Mouse (Mus musculus) right cerebral cortex, postnatal 14 days (tissue): Measurements from ENCODE around the gene Fbxw4.
A peak's percentile ranks its signal among the peaks of the same experiment; 100 is the strongest.
"Not testable (repeated sequence)": the region's sequence is repeated elsewhere in the genome, so short reads cannot be mapped to it uniquely, and the experiment has no call there.

Experiments used
- DNase-seq: peaks from one replicate; pipeline ENCODE4 v3.0.0; 2022

Gene Fbxw4

GRCm38 (mm10) chr19:45655870-45656269 is 4.2 kb downstream of the Fbxw4 start:
- DNase-seq: no peak

DNA sequence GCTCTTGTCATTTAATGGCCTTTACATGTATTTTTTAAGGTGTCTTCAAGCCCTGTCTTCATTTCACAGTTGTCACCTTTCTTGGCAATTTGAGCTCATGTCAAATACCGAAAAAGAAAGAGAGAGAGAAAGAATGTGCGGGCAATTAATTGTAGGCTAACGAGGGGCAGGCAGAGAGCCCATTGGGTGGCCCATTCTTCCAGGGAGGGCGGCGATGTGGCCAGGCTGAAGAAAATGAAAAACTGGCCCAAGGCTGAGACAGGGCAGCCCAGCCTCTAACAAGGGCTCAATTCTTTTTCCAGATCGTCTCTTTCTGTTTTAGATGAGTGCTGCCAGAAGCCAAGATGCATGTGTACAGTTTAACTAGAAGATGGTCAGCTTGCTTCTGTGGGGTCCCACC is 6.1 kb downstream of the Fbxw4 start:
- no peak for DNase-seq

DNA sequence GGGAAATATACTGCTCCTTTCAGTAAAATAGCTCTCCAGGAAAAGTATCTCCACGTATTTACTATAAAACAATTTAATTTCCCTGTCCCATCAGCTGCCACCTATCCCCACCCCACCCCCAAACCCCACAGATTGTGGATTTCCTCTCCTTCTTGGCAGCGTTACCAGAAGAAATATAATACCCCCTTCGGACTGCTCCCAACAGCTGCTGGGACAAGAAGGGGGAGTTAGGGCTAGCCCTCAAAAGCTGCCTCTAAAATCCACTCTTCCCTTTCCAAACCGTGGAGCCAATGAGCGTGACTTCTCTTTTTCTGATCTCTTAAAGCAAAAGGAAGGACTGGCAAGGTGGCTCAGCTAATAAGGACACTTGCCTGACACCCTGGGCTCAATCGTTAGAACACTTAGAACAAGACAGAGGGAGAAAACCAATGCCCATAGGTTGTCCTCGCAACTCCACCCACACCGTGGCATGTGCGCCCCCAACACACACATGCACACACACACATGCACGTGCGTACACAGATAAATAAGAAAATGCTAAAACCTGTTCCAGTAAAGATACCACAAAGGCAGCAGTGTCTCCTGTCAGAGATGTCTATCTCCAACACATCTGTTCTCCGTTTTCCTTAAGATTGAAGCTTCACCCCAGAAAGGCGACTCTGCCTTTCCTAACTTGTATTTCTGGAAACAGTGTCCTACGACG is 7.7 kb downstream of the Fbxw4 start:
- DNase-seq: no peak

DNA sequence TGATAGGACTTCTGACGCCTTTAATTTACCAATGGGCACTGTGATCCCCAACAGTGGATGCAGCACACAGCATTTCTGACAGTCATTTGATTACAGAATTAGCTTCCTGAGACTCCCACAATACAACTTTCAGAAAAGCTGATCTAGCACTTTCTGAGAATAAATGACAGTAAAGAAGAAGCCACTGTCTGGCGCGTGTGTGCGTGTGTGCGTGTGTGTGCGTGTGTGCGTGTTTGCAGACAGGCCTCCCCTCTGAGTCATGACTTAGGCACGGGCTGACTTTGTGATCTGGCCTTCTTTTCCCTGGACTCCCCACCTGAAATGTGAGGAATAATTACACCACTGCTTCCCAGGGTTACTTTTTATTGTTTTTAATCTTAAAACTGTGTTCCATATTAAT is 8.6 kb downstream of the Fbxw4 start:
- DNase-seq: no peak

DNA sequence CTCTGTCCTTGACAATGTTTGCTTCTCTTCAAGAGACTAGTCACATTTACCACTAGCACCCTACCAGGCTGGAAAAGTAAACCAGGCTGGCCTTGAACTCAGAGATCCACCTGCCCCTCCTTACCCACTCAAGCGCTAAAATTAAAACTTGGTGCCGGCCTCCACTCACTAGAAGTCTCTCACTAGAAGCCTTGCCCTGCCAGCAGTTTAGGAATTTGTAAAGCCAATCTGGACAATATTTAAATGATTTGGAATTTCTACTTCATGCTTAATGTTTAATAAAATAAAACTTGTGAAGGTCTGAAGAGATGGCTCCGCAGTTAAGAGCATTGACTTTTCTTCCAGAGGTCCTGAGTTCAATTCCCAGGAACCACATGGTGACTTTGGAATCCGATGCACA is 10.3 kb downstream of the Fbxw4 start:
- no peak for DNase-seq

- DNase-seq: not testable (repeated sequence)
Observed at GRCm38 (mm10) chr19:45648469-45648868, 11.6 kb downstream of the Fbxw4 start.

DNA sequence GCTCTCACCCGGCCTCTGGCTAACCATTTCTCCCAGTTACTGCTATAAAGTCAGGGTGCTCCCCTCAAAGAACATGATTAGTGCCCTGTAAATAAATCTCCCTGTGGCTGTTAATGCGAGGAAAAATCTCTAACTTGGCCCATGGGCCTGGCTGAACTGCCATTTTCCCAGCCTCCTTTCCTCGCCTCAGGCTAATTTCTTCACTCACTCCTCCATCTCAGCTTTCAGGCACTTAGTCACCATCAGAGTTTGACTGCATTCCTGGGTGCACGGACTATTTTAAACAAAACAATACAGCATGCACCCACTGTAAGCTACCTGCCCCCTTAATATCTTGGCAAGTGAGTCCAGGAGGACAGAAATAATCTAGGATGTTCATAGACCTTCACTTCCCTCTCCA is 13.2 kb downstream of the Fbxw4 start:
- DNase-seq: no peak

GRCm38 (mm10) chr19:45640691-45641090 is 19.4 kb downstream of the Fbxw4 start:
- DNase-seq: no peak

DNA sequence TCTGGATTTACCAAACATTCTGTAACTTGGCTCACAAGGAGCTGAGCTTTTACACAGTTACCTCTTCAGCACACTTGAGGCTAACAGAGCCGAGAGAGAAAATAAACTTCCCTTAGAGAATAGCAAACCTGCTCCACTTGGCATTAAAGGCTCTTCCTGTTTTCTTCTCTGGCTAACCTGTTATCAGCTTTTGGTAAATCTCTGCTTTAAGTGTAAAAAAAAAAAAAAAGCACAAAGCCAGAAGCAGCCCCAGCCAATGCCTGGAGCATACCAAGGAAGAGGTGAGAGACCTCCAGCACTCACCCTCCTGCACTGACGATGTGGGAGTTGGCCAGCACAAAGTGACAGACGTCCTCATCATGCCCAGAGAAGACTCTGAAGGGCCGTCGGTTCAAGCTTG is 24.2 kb downstream of the Fbxw4 start:
- no peak for DNase-seq

- no peak for DNase-seq
Observed at GRCm38 (mm10) chr19:45631584-45631983, 28.5 kb downstream of the Fbxw4 start.

- no peak for DNase-seq
Observed at GRCm38 (mm10) chr19:45630953-45631352, 29.2 kb downstream of the Fbxw4 start.

- DNase-seq: no peak
Observed at GRCm38 (mm10) chr19:45629219-45629618, 30.9 kb downstream of the Fbxw4 start.

DNA sequence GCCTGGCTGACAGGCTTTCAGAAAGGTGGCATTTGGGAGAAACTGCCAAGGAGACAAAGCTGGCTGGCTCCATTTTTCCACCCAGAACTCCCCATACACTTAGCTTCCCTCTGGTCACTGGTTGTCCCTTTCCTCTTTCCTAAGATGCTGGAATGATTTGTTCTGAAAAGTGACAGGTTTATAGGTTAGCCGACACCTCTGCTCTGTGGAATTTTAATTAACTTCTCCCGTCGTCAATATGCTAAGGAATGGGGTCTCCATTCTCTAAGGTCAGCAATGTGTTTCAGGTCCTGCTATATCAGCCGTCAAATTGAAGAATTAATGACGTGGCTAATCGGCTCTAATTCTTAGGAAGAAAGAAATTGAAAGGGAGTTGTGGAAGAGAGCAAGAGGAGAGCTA is 31.5 kb downstream of the Fbxw4 start:
- DNase-seq: no peak

DNA sequence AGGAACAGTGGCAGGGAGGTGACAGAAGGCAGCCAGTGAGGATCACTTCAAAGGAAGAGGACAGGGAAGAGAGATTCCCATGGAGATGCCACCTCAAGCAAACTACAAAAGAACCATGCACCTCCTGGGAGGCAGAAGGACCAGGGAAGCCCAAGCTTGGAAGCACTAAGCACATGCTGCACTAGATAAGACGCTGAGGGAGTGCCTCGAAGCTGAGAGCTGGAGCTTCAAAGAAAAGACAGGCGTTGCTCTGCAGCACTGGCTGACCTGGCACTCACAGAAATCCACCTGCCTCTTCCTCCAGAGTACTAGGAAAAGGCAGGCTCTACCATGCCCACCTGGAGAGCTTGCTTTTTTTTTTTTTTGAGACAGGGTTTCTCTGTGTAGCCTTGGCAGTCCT is 33.1 kb downstream of the Fbxw4 start:
- DNase-seq: no peak

- DNase-seq: no peak
Observed at GRCm38 (mm10) chr19:45623710-45624109, 36.4 kb downstream of the Fbxw4 start.

DNA sequence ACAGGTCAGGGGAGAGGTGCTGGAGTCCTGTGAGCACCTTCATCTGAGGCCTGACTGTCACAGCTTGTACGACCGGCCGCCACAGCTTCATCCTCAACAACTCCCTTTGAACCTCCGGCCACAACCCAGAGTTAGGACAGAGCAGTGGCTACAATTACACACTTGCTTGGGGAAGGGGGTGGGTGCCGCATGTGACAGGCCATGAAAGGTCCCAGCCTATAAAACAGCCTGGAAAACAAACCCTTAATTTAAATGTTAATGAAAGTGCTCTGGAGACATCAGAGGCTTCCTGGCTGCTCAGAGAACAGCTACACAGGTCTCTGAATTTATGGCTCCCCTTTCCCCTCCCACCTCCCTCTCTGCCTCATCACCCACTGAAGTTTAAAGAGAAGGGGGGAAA is 38.0 kb downstream of the Fbxw4 start:
- no peak for DNase-seq

- no peak for DNase-seq
Observed at GRCm38 (mm10) chr19:45621061-45621460, 39.1 kb downstream of the Fbxw4 start.

GRCm38 (mm10) chr19:45619744-45620501 is 40.2 kb downstream of the Fbxw4 start:
- DNase-seq: no peak

DNA sequence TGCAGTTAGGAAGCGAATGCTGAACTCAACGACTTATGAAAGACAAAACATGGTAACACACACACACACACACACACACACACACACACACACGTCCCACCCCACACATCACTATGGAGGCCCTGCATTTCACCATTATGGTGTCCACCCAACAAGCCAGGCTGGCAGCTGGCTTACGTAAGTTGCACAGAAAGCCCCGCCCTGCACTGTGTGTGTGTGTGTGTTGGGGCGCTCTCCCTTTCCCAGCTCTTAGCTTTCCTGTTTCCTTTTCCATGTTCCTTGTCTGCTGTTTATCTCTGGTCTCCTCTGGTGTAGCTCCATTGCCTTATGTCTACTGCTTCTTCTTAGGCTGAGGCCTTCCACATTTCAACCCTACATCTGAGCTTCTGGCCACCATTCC is 41.9 kb downstream of the Fbxw4 start:
- DNase-seq: no peak

DNA sequence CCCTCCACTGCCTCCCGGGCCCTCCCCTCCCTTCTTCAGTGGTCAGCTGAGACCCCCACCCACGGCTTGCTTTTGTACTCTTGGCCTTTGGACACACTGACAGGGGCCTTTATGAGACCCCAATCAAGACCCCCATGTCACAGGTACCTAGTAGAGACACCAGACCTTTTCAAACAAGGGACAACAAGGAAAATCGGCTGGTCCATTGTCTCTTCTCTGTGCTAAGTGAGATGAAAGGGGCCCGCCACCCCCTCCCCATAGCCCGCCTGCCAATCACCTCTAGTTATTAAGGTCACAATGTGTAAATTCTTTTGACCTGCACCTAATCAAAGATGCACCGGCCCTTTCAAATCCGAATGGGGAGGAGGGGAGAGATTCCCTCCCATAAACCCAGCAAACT is 43.4 kb downstream of the Fbxw4 start:
- DNase-seq: no peak

GRCm38 (mm10) chr19:45616214-45616518 is 43.9 kb downstream of the Fbxw4 start:
- no peak for DNase-seq

DNA sequence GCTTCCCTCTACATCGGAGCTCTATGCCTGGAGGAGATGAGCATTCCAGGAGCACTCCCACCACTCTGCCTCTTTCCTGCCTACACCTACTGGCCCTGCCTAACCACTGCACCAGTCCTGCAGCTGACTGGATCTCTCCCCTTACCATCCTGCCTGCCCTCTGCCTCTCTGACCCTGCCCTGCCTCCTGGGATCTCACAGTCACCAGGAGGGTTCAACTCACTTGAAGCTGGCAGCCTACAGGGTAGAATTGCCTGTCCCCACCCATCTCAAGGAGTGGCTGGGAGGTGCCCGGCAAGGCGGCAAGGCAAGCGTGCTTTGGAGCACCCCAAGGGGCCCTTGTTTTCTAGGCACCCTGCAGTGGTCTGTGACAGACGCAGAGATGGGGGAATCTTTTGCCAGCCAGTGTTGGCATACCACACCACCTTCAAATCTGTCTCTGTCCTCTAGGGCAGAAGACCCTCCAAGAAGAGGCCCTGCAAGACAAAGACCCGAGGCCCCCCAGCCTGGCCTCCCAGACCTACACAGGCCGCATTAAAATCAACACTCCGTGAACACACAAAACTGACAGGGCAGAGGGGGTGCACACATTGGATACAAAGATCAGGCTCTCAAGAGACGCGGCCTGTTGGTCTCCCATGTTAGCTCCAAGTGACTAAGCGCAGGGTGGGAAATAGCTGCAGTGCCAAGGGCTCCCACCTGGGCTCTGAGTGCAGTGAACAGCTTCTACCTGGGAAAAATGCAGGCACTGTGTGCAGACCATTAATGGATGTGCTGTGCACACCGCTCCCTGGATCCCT is 44.5 kb downstream of the Fbxw4 start:
- no peak for DNase-seq

DNA sequence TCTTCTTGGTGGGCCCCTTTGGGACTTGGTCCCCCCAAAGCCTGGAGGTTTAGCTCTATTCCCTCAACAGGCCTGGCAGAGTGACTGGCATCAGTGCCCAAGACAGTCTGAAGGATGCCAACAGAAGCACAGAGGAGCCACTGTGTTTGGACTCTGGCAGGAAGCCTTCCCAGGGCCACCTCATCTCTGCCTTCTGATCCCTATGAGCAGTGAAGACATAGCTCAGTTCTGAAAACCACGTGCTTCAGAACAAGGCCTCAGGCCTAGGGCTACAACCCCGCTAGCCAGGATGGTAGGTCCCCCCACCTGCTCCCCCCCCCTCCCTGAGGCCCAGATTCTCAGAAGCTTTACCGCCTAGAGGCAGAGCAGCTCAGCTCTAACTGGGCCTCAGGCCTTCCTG is 45.2 kb downstream of the Fbxw4 start:
- DNase-seq: no peak

DNA sequence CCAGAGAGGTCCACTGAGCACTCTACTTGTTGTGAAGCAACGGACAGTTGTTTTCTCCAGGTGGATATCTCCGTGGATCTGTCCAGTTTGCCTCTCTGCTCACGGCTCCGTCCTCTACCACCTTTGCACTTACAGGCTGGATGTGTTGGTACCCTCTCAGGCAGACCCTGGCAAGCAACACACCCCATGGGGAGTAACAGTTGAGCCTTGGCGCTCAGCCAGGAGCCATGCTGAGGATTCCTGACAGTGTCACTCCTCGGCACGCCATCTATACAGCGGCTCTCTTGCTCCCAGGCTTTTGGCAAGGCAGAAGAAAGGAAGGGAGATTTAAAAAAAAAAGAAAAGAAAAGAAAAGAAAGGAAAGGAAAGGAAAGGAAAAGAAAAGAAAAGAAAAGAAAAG is 45.7 kb downstream of the Fbxw4 start:
- peak; percentile 19 for DNase-seq
